In the genomic region with DNA sequence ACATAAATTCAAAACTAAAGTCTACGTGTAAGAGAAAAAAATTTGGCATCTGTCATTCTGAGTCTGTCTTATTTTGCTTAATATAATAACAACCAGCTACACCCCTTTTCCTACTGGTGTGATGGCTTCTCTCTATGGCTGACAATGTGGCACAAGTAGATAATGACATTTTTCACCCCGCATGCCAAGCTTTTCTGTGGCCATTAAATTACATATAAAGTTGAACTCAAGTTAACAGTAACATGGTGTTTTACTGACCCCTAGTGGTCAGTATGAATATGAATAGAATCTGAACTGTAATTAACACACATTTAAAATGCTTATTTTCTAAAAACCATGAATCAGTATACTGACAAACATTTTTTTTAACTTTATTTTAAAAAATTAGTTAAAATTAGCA, we compare ENCODE assay signal across 6 mouse cellular contexts. TPM values are rescaled to one million over a fixed set of nuclear protein-coding genes. Genes with fewer than 3 reads are reported as not detected.
DNase-seq lines count a peak whose midpoint lies in the region; ATAC-seq and TF ChIP-seq lines count a peak whose summit lies in the region.
"Not testable (repeated sequence)": the region's sequence is repeated elsewhere in the genome, so short reads cannot be mapped to it uniquely, and the experiment has no call there.

No protein-coding gene starts in this region.

- not testable (repeated sequence) for H3K27me3 ChIP-seq in forebrain, postnatal 0 days (ENCODE audit: insufficient read depth, low read length); hindbrain, embryonic 16.5 days (replicated peaks; ENCODE audit: control insufficient read depth, insufficient read depth, low read length); midbrain, embryonic 15.5 days (replicated peaks)

- H3K4me3 ChIP-seq in forebrain, postnatal 0 days (ENCODE audit: low read depth, low read length); hindbrain, embryonic 16.5 days (ENCODE audit: low read length); layer of hippocampus, adult 2 months; midbrain, embryonic 15.5 days: not testable (repeated sequence)

- DNase-seq in forebrain, postnatal 0 days: peak; percentile 0
- not testable (repeated sequence) for DNase-seq in layer of hippocampus, adult 2 months (ENCODE audit: low spot score in 2 of 2)

- H3K27ac ChIP-seq in forebrain, postnatal 0 days (ENCODE audit: low read depth, low read length); hindbrain, embryonic 16.5 days (ENCODE audit: low read depth, low read length); layer of hippocampus, adult 2 months; midbrain, embryonic 15.5 days: not testable (repeated sequence)

- not testable (repeated sequence) for H3K36me3 ChIP-seq in forebrain, postnatal 0 days (ENCODE audit: insufficient read depth); hindbrain, embryonic 16.5 days (ENCODE audit: control insufficient read depth, insufficient read depth, low read length); midbrain, embryonic 15.5 days (replicated peaks)

- not testable (repeated sequence) for H3K4me1 ChIP-seq in forebrain, postnatal 0 days (ENCODE audit: insufficient read depth); hindbrain, embryonic 16.5 days (ENCODE audit: control insufficient read depth, insufficient read depth, low read depth, low read length); midbrain, embryonic 15.5 days

- TF ChIP-seq CTCF in forebrain, postnatal 0 days (IDR thresholded peaks at IDR 0.05; ENCODE audit: low read depth): not testable (repeated sequence)
- peak; percentile 51 for TF ChIP-seq CTCF in layer of hippocampus, adult 2 months (conservative IDR thresholded peaks at IDR 0.05)

- H3K9ac ChIP-seq in forebrain, postnatal 0 days; hindbrain, embryonic 16.5 days (ENCODE audit: low read depth, low read length); midbrain, embryonic 15.5 days: not testable (repeated sequence)

- peak; percentile 95 for ATAC-seq in common myeloid progenitor, adult 5-6 weeks (replicated peaks; ENCODE audit: low read depth, poor library complexity, severe bottlenecking)
- ATAC-seq in forebrain, postnatal 0 days: peak; percentile 47; the same call in 1 of the 2 replicates
- 0 out of 2 replicates have a peak, but pooled peaks have one; percentile 34 for ATAC-seq in hindbrain, embryonic 16.5 days
- peak; percentile 82 for ATAC-seq in megakaryocyte, adult 5-6 weeks (ENCODE audit: poor library complexity, severe bottlenecking)
- 0 out of 2 replicates have a peak, but pooled peaks have one; percentile 45 for ATAC-seq in midbrain, embryonic 15.5 days (replicated peaks)

- not testable (repeated sequence) for H3K4me2 ChIP-seq in forebrain, postnatal 0 days (ENCODE audit: low read depth); hindbrain, embryonic 16.5 days (ENCODE audit: low read length); midbrain, embryonic 15.5 days

- 54% methylated on average over 1 of the region's 2 CpGs for WGBS in forebrain, postnatal 0 days
- 74% methylated on average over 1 of the region's 2 CpGs for WGBS in hindbrain, embryonic 16.5 days
- 82% methylated on average over 1 of the region's 2 CpGs for WGBS in midbrain, embryonic 15.5 days

- not testable (repeated sequence) for H3K9me3 ChIP-seq in forebrain, postnatal 0 days (ENCODE audit: low read length); hindbrain, embryonic 16.5 days (ENCODE audit: control insufficient read depth, low read length); midbrain, embryonic 15.5 days

RNA-seq across cellular contexts. Expression of a gene that starts 48.1 kb away (rescaled TPM):
- 43.6 and 46.6 TPM in 2 replicates for total RNA-seq in common myeloid progenitor, adult 5-6 weeks (2017)
- total RNA-seq in forebrain, postnatal 0 days (2014; rRNA removed): 34.3 and 41.5 TPM in 2 replicates
- 50.0 and 60.2 TPM in 2 replicates for polyA plus RNA-seq in forebrain, postnatal 0 days (2015; fragmentation: Nextera tagmentation; extraction: Ambion mirVana)
- polyA plus RNA-seq in hindbrain, embryonic 16.5 days (2015; fragmentation: Nextera tagmentation; extraction: Ambion mirVana): 61.3 and 63.2 TPM in 2 replicates
- 10 to 100 TPM; 28.8 to 30.5 TPM for total RNA-seq in layer of hippocampus, adult 2 months (2021)
- total RNA-seq in megakaryocyte, adult 5-6 weeks (2015): 20.1 and 21.4 TPM in 2 replicates
- 28.4 and 46.1 TPM in 2 replicates for total RNA-seq in megakaryocyte, adult 5-6 weeks (2017)
- polyA plus RNA-seq in midbrain, embryonic 15.5 days (2015; fragmentation: Nextera tagmentation; extraction: Ambion mirVana): 59.6 and 62.6 TPM in 2 replicates

Comparison
In these comparisons a context has a peak if more than half of its experiments do, and no peak if none do; other contexts are left out.
1. ATAC-seq: peak in every context shown above with its lines; median percentile 95 in common myeloid progenitor, adult 5-6 weeks; 82 in megakaryocyte, adult 5-6 weeks; 47 in forebrain, postnatal 0 days; 45 in midbrain, embryonic 15.5 days; 34 in hindbrain, embryonic 16.5 days.